Mouse (Mus musculus) hindbrain, embryonic 16.5 days (tissue): ENCODE measurements at regions not wholly inside any gene's neighbourhood (a gene's known extent, or its start where the extent isn't known, plus 50 kb on each side); places are given as distances from the start of the nearest gene placed in this dataset.

Experiments
- ATAC-seq: fragments of 200-750 bp; cut with Nextera tagmentation; 2 replicates; pipeline ENCODE4 v1.8.0; 2017; ENCODE audit warnings: moderate TSS enrichment, moderate library complexity
- H3K27ac ChIP-seq: fragments of 300-500 bp; sonication (generic); 2 replicates; pipeline ENCODE4 v1.5.1; 2014; ENCODE audit warnings: low read depth, mild to moderate bottlenecking, control low read depth, low read length, moderate library complexity
- H3K27me3 ChIP-seq: fragments of 300-500 bp; sonication (generic); replicated peaks from 2 replicates; pipeline ENCODE4 v1.6.1; 2014; ENCODE audit warnings: low read length; ENCODE audit not compliant: control insufficient read depth, insufficient read depth
- H3K36me3 ChIP-seq: fragments of 300-500 bp; sonication (generic); 2 replicates; pipeline ENCODE4 v1.6.1; 2014; ENCODE audit warnings: mild to moderate bottlenecking, low read length, moderate library complexity, mixed read lengths; ENCODE audit not compliant: control insufficient read depth, insufficient read depth
- H3K4me1 ChIP-seq: fragments of 300-500 bp; sonication (generic); 2 replicates; pipeline ENCODE4 v1.6.1; 2014; ENCODE audit warnings: low read depth, low read length; ENCODE audit not compliant: control insufficient read depth, insufficient read depth
- H3K4me2 ChIP-seq: fragments of 300-500 bp; sonication (generic); 2 replicates; pipeline ENCODE4 v1.6.1; 2014; ENCODE audit warnings: mild to moderate bottlenecking, low read length, control low read depth, moderate library complexity
- H3K4me3 ChIP-seq: fragments of 300-500 bp; sonication (generic); 2 replicates; pipeline ENCODE4 v1.5.1; 2014; ENCODE audit warnings: mild to moderate bottlenecking, low read length, control low read depth, moderate library complexity
- H3K9ac ChIP-seq: fragments of 300-500 bp; sonication (generic); 2 replicates; pipeline ENCODE4 v1.6.1; 2014; ENCODE audit warnings: low read depth, mild to moderate bottlenecking, control low read depth, low read length, moderate library complexity
- H3K9me3 ChIP-seq: fragments of 300-500 bp; sonication (generic); 2 replicates; pipeline ENCODE4 v1.6.1; 2014; ENCODE audit warnings: mild to moderate bottlenecking, low read length, moderate library complexity; ENCODE audit not compliant: control insufficient read depth
- WGBS: fragments of 180-500 bp; shearing (Covaris S2); extraction: QIAGEN DNeasy Blood & Tissue Kit; methylation state at CpG from one replicate; pipeline ENCODE4 v1.1.7; 2014; 5-methylcytosine and 5-hydroxymethylcytosine counted together

DNA sequence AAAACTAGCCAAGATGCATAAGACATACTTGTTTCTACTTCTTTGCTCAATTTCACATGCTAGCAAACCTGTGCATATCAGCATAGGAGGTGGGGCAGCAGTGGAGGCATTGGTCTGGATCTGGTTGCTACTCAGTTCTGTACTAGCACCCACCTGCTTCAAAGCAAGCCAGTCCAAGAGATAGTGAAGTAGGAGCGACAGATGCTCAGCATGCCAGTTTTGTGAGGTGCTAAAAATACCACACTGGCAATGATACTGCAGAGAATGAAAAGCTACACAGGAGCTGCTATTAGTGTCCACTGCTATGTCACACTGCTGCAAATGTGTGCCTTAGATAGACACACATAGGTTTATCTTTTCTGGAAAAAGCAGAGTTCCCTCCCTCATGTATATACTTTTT is 203.5 kb upstream of the Tmeff2 start:
- 82% methylated on average over 1 of the region's 1 CpGs for WGBS
- no peak overlapping the region for H3K27ac ChIP-seq
- no peak for ATAC-seq
- no peaks in the 10 kb centered on the region for H3K9me3 ChIP-seq
- H3K9ac ChIP-seq = no peak overlapping the region
- H3K4me1 ChIP-seq = no peaks in the 10 kb centered on the region
- H3K27me3 ChIP-seq = no peaks in the 10 kb centered on the region
- no peak overlapping the region for H3K4me2 ChIP-seq
- H3K36me3 ChIP-seq = no peaks in the 10 kb centered on the region
- H3K4me3 ChIP-seq = no peak overlapping the region

DNA sequence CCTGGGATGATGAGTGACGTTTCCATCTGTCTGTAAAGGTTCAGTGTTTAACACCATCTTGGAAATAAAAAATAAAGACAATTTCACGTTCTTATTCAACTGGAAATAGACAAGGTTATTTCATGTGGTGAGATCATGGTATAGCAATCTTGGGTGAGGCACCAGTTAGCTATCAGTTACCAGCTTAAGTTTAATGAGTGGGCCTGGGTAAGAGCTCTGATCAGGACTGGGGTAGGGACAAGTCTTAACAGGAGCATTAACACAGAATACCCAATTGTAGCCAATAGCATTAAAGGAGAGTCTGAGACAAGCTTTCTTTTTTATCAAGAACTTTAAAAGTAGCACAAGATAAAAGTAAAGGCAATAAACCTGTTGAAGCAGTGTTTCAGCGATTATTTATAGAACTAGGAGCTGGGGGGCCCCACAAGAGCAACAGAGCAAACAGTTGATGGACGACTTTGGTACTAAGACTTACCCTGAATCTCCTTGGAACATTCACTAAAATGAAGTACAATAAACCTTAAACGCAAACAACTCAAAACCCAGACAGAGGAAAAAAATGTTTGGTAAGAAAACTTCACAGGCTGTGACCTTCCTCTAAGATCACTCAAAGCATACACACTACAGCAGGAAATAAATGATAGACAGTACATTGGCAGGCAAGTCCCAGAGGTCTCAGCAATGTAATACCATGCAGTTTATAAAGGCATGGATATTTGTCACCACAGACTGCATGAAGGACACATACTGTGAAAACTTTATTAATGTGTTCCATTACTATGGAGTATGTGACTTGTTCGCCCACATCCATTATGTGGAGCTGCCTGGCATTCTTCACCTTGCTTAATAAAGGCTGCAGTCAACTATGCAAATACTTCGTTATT is 202.9 kb upstream of the Tmeff2 start:
- H3K36me3 ChIP-seq = no peaks in the 10 kb centered on the region
- WGBS = 76% methylated on average over 7 of the region's 7 CpGs
- no peak overlapping the region for H3K27ac ChIP-seq
- no peaks in the 10 kb centered on the region for H3K4me1 ChIP-seq
- H3K4me2 ChIP-seq = no peak overlapping the region
- no peaks in the 10 kb centered on the region for H3K9me3 ChIP-seq
- H3K27me3 ChIP-seq = no peaks in the 10 kb centered on the region
- ATAC-seq = peak; percentile 20; the same call in 1 of the 2 replicates
- no peak overlapping the region for H3K4me3 ChIP-seq
- H3K9ac ChIP-seq = no peak overlapping the region

DNA sequence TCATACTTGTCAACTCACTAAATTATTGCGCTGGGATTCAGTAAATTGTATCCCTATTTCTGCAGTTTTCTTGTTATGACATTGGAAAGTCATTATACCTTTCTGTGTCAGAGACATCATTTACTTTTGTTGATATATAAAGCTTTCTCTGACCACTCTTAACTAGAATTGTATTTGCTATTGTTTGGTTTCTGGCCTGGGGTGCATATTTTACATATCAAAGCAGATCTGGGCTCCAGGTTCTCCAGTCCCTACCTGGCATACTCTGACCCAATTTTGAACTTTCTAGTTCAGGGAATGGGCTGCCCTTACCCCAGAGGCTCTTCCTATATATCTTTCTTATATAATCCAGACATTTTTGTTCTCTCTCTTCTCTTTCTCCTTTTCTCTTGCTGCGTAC is 195.8 kb upstream of the Tmeff2 start:
- Histone ChIP-seq H3K4me2 (no peak overlapping the region), H3K4me3 (no peak overlapping the region), H3K4me1 (no peaks in the 10 kb centered on the region), H3K27me3 (no peaks in the 10 kb centered on the region), H3K9me3 (0 out of 2 replicates have a peak, but pooled peaks cover 3% of the 10 kb centered on the region), H3K36me3 (no peaks in the 10 kb centered on the region), H3K27ac (no peak overlapping the region), H3K9ac (no peak overlapping the region)
- no peak for ATAC-seq
- 94% methylated on average over 2 of the region's 2 CpGs for WGBS

DNA sequence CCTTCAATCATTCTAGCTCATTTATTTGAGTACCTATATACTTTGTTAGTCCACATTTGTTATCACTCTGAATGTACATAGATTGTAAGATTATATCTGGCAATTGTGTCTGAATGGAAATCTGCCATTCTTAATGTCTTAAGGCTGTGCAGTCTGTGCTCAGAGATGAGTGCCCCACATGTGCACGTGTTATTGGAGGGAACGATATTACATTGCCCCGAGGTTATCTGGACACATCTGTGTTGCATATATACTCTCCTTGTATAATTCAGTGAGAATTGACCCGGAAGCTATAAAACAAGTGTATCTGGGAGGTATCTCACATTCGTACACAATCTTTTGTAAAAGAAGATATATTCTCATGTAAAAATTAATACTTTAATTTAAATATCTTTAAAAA is 155.4 kb upstream of the Tmeff2 start:
- Histone ChIP-seq H3K27me3 (no peaks in the 10 kb centered on the region), H3K4me1 (no peaks in the 10 kb centered on the region), H3K9me3 (no peaks in the 10 kb centered on the region), H3K9ac (no peak overlapping the region), H3K4me2 (no peak overlapping the region), H3K4me3 (no peak overlapping the region), H3K27ac (no peak overlapping the region), H3K36me3 (no peaks in the 10 kb centered on the region)
- WGBS = 65% methylated on average over 5 of the region's 5 CpGs
- ATAC-seq = no peak

DNA sequence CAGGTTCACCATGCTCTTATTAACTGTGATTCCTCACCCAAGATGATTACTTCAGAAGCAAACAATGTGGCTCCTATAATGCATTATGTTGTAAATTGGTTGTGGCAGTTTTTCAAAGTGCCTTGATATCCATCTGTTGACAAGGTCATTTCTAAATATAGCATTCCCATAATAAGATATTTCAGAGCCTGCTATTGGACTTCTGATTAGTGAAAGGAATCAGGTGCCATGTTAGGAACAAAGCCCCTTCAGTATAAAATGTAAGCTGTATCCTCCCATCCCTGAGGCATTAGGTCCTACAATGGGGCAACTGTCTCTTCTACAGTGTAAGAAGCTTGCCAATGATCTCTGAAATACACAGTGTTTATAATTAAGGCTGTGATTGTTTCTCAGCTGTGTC is 130.2 kb upstream of the Tmeff2 start:
- H3K4me1 ChIP-seq = no peaks in the 10 kb centered on the region
- H3K9me3 ChIP-seq = no peaks in the 10 kb centered on the region
- H3K36me3 ChIP-seq = no peaks in the 10 kb centered on the region
- H3K9ac ChIP-seq = no peak overlapping the region
- H3K4me3 ChIP-seq = no peak overlapping the region
- no peaks in the 10 kb centered on the region for H3K27me3 ChIP-seq
- ATAC-seq = no peak
- no peak overlapping the region for H3K4me2 ChIP-seq
- no peak overlapping the region for H3K27ac ChIP-seq

DNA sequence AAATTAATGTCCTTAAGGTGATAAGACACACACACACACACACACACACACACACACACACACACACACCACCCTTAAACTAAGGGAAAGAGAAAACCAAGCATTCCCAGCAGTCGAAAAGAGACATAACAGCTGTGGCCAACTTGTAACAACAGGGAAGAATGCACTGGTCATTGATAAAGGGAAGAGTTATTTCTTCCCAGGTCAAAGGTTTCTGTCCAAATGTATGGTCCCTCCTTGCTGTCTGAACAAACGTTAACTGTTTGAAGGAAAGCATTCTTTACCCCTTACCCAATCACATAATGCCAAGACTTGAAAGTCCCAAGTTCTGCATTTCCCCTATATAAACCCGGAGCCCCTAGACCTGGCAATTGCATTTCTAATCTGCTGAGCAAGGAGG is 105.2 kb upstream of the Tmeff2 start:
- H3K4me2 ChIP-seq = no peak overlapping the region
- H3K4me3 ChIP-seq = no peak overlapping the region
- H3K9me3 ChIP-seq = no peaks in the 10 kb centered on the region
- ATAC-seq = no peak
- 54% methylated on average over 3 of the region's 3 CpGs for WGBS
- H3K4me1 ChIP-seq = no peaks in the 10 kb centered on the region
- no peaks in the 10 kb centered on the region for H3K27me3 ChIP-seq
- H3K27ac ChIP-seq = no peak overlapping the region
- no peak overlapping the region for H3K9ac ChIP-seq
- no peaks in the 10 kb centered on the region for H3K36me3 ChIP-seq

DNA sequence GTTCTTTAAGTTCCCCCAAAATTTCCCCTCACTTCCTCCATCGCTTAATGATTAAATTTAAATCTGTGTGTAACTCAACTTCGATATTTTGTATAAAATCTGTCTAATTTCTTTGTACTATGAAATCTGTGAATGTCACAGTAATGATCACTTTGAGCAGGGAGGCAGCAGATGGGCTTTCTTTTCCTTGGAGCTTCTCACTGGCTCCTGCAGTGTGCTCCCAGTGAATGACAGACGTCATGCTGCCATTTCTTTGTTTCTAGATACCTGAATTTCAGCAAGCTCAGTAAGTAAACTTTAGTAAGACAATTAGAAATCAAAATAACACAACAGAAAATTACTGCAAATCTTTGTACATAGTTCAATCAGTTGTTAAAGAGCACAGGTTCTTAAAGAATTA is 102.3 kb upstream of the Tmeff2 start:
- 45% methylated on average over 3 of the region's 3 CpGs for WGBS

DNA sequence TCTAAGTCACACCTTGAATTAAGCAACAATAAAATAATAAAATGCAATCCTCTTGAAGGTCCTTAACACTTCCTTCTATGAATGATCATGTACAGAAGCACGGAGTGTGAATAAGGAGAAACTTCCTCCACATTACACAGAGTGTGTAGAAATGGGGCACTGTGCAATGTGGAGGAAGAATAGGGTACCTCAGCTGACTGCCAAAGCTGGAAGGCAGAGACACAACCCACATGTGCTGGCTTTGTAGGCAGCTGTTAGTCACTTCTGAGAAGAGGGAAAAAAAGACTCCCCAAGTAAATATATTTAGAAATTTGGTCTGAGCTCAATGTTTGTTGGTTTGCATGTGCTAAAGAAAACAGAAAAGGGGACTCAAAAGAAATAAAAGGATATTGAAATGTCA is 94.1 kb upstream of the Tmeff2 start:
- H3K9me3 ChIP-seq = no peaks in the 10 kb centered on the region
- H3K36me3 ChIP-seq = no peaks in the 10 kb centered on the region
- ATAC-seq = no peak
- no peak overlapping the region for H3K27ac ChIP-seq
- no peak overlapping the region for H3K4me3 ChIP-seq
- WGBS = 67% methylated on average over 1 of the region's 1 CpGs
- H3K4me2 ChIP-seq = no peak overlapping the region
- no peaks in the 10 kb centered on the region for H3K27me3 ChIP-seq
- no peak overlapping the region for H3K9ac ChIP-seq
- H3K4me1 ChIP-seq = no peaks in the 10 kb centered on the region

More for the DNA sequence above, 102.3 kb upstream of the Tmeff2 start:
- no peaks in the 10 kb centered on the region for H3K4me1 ChIP-seq
- no peaks in the 10 kb centered on the region for H3K9me3 ChIP-seq
- no peaks in the 10 kb centered on the region for H3K36me3 ChIP-seq
- no peak for ATAC-seq
- no peak overlapping the region for H3K27ac ChIP-seq
- no peak overlapping the region for H3K9ac ChIP-seq
- H3K4me2 ChIP-seq = no peak overlapping the region
- H3K4me3 ChIP-seq = no peak overlapping the region
- no peaks in the 10 kb centered on the region for H3K27me3 ChIP-seq

DNA sequence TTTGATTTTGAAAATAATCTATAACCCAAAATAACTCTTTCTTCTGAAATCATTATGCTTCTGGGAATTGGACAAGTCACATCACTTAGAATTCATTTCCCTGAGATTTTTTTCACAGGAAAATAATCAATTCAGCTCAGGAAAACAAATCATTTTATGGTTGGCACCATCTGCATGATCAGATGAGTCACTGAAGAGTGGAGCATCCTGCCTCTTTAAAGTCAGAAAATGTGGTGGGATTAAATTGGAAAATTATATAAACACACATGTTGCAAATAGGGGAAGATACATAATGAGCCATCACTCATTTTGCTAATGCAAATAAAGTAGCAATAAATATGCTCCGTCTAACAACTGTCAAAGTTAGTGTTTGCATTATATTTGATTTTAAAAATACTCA is 93.6 kb upstream of the Tmeff2 start:
- WGBS = 69% methylated on average over 1 of the region's 1 CpGs

More for the DNA sequence above, 93.6 kb upstream of the Tmeff2 start:
- no peak overlapping the region for H3K4me3 ChIP-seq
- H3K27me3 ChIP-seq = no peaks in the 10 kb centered on the region
- no peak for ATAC-seq
- no peaks in the 10 kb centered on the region for H3K36me3 ChIP-seq
- H3K4me1 ChIP-seq = no peaks in the 10 kb centered on the region
- H3K4me2 ChIP-seq = no peak overlapping the region
- H3K27ac ChIP-seq = no peak overlapping the region
- no peak overlapping the region for H3K9ac ChIP-seq
- H3K9me3 ChIP-seq = no peaks in the 10 kb centered on the region
